Mouse (Mus musculus) neural tube, embryonic 14.5 days (tissue): ENCODE measurements at regions not wholly inside any gene's neighbourhood (a gene's known extent, or its start where the extent isn't known, plus 50 kb on each side); places are given as distances from the start of the nearest gene placed in this dataset.

ENCODE experiments used
- ATAC-seq: fragments of 200-750 bp; cut with Nextera tagmentation; 2 replicates; pipeline ENCODE4 v1.8.0; 2017; ENCODE audit warnings: low read depth, mild to moderate bottlenecking, moderate TSS enrichment, moderate library complexity
- H3K27ac ChIP-seq: fragments of 300-500 bp; sonication (generic); 2 replicates; pipeline ENCODE4 v1.5.1; 2014; ENCODE audit warnings: low read depth, mild to moderate bottlenecking, control low read depth, low read length, moderate library complexity, mixed read lengths
- H3K27me3 ChIP-seq: fragments of 300-500 bp; sonication (generic); 2 replicates; pipeline ENCODE4 v1.6.1; 2014; ENCODE audit warnings: low read length; ENCODE audit not compliant: control insufficient read depth, insufficient read depth
- H3K36me3 ChIP-seq: fragments of 300-500 bp; sonication (generic); 2 replicates; pipeline ENCODE4 v1.6.1; 2014; ENCODE audit warnings: low read length, mixed read lengths; ENCODE audit not compliant: control insufficient read depth, insufficient read depth
- H3K4me1 ChIP-seq: fragments of 300-500 bp; sonication (generic); 2 replicates; pipeline ENCODE4 v1.6.1; 2014; ENCODE audit warnings: low read length; ENCODE audit not compliant: control insufficient read depth, insufficient read depth
- H3K4me2 ChIP-seq: fragments of 300-500 bp; sonication (generic); 2 replicates; pipeline ENCODE4 v1.6.1; 2014; ENCODE audit warnings: mild to moderate bottlenecking, low read depth, low read length, control low read depth
- H3K4me3 ChIP-seq: fragments of 300-500 bp; sonication (generic); 2 replicates; pipeline ENCODE4 v1.5.1; 2014; ENCODE audit warnings: low read depth, low read length, control low read depth, mixed read lengths
- H3K9ac ChIP-seq: fragments of 300-500 bp; sonication (generic); replicated peaks from 2 replicates; pipeline ENCODE4 v1.6.1; 2014; ENCODE audit warnings: low read depth, mild to moderate bottlenecking, control low read depth, low read length, mixed read lengths
- H3K9me3 ChIP-seq: fragments of 300-500 bp; sonication (generic); 2 replicates; pipeline ENCODE4 v1.6.1; 2016; ENCODE audit warnings: low read length; ENCODE audit not compliant: control insufficient read depth
- whole genome bisulfite sequencing: fragments of 180-500 bp; shearing (Covaris S2); extraction: QIAGEN DNeasy Blood & Tissue Kit; methylation state at CpG from one replicate; pipeline ENCODE4 v1.1.7; 2014; 5-methylcytosine and 5-hydroxymethylcytosine counted together

DNA sequence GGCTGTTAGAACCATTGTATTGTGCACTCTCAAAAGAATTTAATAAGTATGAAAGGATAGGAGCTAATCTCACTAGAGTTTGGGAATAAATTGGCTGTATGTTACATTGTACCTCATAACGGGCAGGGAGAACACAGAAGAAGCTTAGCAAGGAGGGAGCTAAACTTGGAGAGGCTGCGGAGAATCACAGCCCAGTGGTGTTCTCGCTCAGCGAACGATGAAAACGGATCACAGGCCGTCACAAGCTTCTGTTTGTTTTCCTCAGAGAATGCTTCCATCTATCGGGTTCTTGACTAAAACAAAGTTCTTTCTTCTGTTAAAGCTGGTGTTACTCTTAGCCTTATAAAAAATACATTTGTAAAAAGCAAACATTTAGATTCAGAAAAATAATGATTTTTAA, 178.2 kb upstream of the Rnd3 start:
- H3K27ac ChIP-seq: no peak overlapping the region
- H3K4me1 ChIP-seq: no peaks in the 10 kb centered on the region
- H3K4me3 ChIP-seq: no peak overlapping the region
- H3K4me2 ChIP-seq: no peak overlapping the region
- no peaks in the 10 kb centered on the region for H3K27me3 ChIP-seq
- 41% methylated on average over 8 of the region's 8 CpGs for WGBS
- H3K9ac ChIP-seq: no peak overlapping the region
- no peaks in the 10 kb centered on the region for H3K36me3 ChIP-seq
- H3K9me3 ChIP-seq: no peaks in the 10 kb centered on the region
- ATAC-seq: no peak

DNA sequence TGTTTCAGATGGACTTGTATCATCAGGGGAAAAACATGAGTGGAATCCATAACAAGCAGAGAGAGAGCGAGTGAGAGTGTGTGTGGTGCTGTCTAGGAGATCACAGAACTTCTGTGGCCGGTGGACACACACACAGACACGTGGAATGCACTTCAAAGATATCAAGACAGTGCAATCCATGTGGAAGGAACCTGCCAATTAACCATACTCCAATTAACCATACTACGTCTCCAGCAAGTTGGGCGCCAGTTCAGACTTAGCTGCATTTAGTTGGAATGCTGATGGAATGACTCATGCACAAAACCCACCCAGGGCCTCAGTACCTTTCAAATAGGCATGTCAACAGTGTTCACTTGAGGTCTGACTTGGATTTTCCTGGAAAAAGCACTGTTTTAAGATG, 172.8 kb upstream of the Rnd3 start:
- H3K4me2 ChIP-seq: no peak overlapping the region
- no peak overlapping the region for H3K27ac ChIP-seq
- H3K27me3 ChIP-seq: no peaks in the 10 kb centered on the region
- 88% methylated on average over 5 of the region's 5 CpGs for WGBS
- ATAC-seq: no peak
- H3K9me3 ChIP-seq: no peaks in the 10 kb centered on the region; the same call in 1 of the 2 replicates
- no peak overlapping the region for H3K4me3 ChIP-seq
- no peaks in the 10 kb centered on the region for H3K36me3 ChIP-seq
- no peak overlapping the region for H3K9ac ChIP-seq
- no peaks in the 10 kb centered on the region for H3K4me1 ChIP-seq

GRCm38 (mm10) chr2:51316452-51316851, 167.5 kb upstream of the Rnd3 start:
- H3K4me3 ChIP-seq: no peak overlapping the region
- 86% methylated on average over 8 of the region's 8 CpGs for WGBS
- H3K27me3 ChIP-seq: no peaks in the 10 kb centered on the region
- H3K27ac ChIP-seq: no peak overlapping the region
- no peak overlapping the region for H3K4me2 ChIP-seq
- H3K9me3 ChIP-seq: no peaks in the 10 kb centered on the region; the same call in 1 of the 2 replicates
- no peak overlapping the region for H3K9ac ChIP-seq
- H3K4me1 ChIP-seq: no peaks in the 10 kb centered on the region
- H3K36me3 ChIP-seq: no peaks in the 10 kb centered on the region
- no peak for ATAC-seq

- Histone ChIP-seq H3K9ac (no peak overlapping the region), H3K4me3 (no peak overlapping the region), H3K4me2 (no peak overlapping the region), H3K4me1 (no peaks in the 10 kb centered on the region), H3K9me3 (no peaks in the 10 kb centered on the region; the same call in 1 of the 2 replicates), H3K27me3 (no peaks in the 10 kb centered on the region), H3K27ac (no peak overlapping the region), H3K36me3 (no peaks in the 10 kb centered on the region)
- 41% methylated on average over 4 of the region's 4 CpGs for WGBS
- ATAC-seq: no peak
These were observed 164.5 kb upstream of the Rnd3 start for GRCm38 (mm10) chr2:51313414-51313813.

DNA sequence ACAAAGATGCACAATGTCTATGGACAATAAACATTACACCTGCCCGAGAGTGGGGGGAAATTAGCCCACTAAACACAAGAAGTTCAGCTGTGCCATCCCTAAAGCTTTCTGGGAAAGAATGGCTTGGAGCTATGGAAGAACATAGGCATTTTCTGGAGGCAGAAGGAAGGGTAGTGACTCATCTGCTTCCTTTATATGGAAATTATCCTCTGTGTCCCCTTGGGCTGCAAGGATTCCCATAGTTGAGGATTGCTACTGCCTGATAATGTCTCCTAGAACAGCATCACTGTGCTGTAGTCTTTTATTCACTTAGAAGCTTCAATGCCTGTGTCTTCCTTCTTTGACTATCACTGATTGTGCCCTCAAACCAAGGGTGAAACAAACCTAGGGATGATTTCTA, 157.3 kb upstream of the Rnd3 start:
- H3K9ac ChIP-seq: no peak overlapping the region
- H3K9me3 ChIP-seq: no peaks in the 10 kb centered on the region
- no peaks in the 10 kb centered on the region for H3K36me3 ChIP-seq
- H3K4me1 ChIP-seq: no peaks in the 10 kb centered on the region; the same call in 1 of the 2 replicates
- H3K27ac ChIP-seq: no peak overlapping the region; the same call in 1 of the 2 replicates
- no peak overlapping the region for H3K4me3 ChIP-seq
- H3K4me2 ChIP-seq: no peak overlapping the region
- no peak for ATAC-seq
- H3K27me3 ChIP-seq: no peaks in the 10 kb centered on the region
- WGBS: 71% methylated on average over 1 of the region's 1 CpGs

DNA sequence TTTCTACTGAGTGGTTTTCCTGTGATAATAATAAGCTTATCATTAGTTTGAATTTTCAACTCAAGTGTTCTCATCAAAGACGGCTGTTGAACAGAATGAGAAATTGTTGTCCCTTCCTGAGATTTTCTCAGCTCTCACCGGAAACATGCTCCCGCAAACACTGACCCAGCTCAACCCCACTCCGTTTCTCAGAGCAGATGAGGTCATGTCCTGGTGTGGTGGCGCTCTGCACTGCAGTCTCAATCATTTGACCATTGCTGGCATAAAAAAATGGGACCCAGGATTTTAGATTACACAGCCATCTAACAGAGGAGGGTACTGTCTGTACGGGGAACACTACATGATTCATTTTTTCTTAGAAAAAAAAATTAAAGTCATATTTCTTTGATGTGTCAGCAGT, 156.5 kb upstream of the Rnd3 start:
- Histone ChIP-seq H3K9ac (no peak overlapping the region), H3K36me3 (no peaks in the 10 kb centered on the region), H3K4me1 (no peaks in the 10 kb centered on the region; the same call in 1 of the 2 replicates), H3K27me3 (no peaks in the 10 kb centered on the region), H3K4me2 (no peak overlapping the region), H3K9me3 (no peaks in the 10 kb centered on the region), H3K4me3 (no peak overlapping the region), H3K27ac (no peak overlapping the region)
- ATAC-seq: no peak
- 66% methylated on average over 6 of the region's 6 CpGs for WGBS

- Histone ChIP-seq H3K9me3 (no peaks in the 10 kb centered on the region), H3K27me3 (no peaks in the 10 kb centered on the region), H3K27ac (no peak overlapping the region), H3K9ac (no peak overlapping the region), H3K36me3 (no peaks in the 10 kb centered on the region), H3K4me3 (no peak overlapping the region), H3K4me2 (no peak overlapping the region), H3K4me1 (no peaks in the 10 kb centered on the region; the same call in 1 of the 2 replicates)
- ATAC-seq: no peak
- WGBS: 60% methylated on average over 6 of the region's 6 CpGs
These were observed 155.8 kb upstream of the Rnd3 start for GRCm38 (mm10) chr2:51304694-51305093.

DNA sequence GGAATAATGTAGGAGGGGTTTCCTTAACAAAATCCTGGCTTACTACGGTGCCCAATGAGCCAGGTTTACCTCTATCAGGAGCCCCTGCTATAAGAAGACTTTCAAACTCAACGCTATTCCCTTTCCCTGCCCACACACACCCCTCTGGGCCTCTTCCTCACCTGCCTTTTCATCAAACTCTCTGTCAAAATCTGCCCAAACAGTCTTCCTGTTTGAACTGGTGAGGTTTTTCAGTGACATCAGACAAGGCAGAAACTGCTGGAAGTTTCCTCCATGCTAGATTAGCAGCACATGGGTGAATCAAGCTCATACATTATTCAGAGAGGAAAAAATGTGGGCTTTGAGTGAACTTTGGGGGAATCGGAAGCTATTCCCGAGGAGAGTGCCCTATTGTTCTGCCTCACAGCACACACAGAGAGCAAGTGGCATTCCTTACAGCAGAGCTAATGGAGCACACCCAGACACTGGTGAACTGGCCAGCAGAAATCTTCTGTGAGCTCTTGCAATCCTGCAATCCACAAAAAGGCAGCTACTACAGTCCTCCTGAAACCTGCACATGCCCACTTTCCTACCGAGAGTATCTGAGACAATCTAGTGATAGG, 141.8 kb upstream of the Rnd3 start:
- H3K27ac ChIP-seq: no peak overlapping the region
- H3K36me3 ChIP-seq: no peaks in the 10 kb centered on the region
- ATAC-seq: no peak
- H3K4me3 ChIP-seq: no peak overlapping the region
- H3K9ac ChIP-seq: no peak overlapping the region
- H3K4me2 ChIP-seq: no peak overlapping the region
- 48% methylated on average over 5 of the region's 5 CpGs for WGBS
- no peaks in the 10 kb centered on the region for H3K27me3 ChIP-seq
- H3K9me3 ChIP-seq: no peaks in the 10 kb centered on the region
- no peaks in the 10 kb centered on the region for H3K4me1 ChIP-seq

DNA sequence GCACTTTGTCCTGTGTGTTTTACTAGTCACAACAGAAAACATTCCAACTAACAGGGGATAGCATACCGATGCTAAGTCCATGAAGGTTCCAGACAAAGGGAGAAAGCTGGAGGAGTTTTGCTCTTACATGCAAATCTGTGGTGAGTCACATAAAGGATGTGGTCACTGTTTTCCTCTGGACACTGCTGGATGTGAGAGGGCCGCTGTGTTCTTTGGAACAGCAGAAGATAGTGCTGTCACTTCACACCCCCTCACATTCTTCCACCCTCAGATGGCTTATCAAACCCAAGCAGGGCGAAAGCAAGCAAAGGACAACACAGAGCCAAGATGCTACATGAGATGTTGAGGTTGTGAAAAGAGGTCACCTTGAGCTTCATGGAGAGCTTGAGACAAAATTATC, 139.8 kb upstream of the Rnd3 start:
- 91% methylated on average over 3 of the region's 3 CpGs for WGBS
- Histone ChIP-seq H3K9me3 (no peaks in the 10 kb centered on the region), H3K4me2 (no peak overlapping the region), H3K9ac (no peak overlapping the region), H3K4me1 (0 out of 2 replicates have a peak, but pooled peaks cover 2% of the 10 kb centered on the region), H3K27ac (no peak overlapping the region), H3K36me3 (no peaks in the 10 kb centered on the region), H3K4me3 (no peak overlapping the region), H3K27me3 (no peaks in the 10 kb centered on the region)
- ATAC-seq: no peak
